Mouse (Mus musculus): ENCODE measurements around the gene Elf2. TPM values are rescaled to one million over a fixed set of nuclear protein-coding genes. Genes with fewer than 3 reads are reported as not detected.
"Not testable (repeated sequence)": the region's sequence is repeated elsewhere in the genome, so short reads cannot be mapped to it uniquely, and the experiment has no call there.

Gene Elf2
- total and polyA plus RNA-seq, 3 experiments, result 39.1 to 70.8 (median 66.3) TPM

DNA sequence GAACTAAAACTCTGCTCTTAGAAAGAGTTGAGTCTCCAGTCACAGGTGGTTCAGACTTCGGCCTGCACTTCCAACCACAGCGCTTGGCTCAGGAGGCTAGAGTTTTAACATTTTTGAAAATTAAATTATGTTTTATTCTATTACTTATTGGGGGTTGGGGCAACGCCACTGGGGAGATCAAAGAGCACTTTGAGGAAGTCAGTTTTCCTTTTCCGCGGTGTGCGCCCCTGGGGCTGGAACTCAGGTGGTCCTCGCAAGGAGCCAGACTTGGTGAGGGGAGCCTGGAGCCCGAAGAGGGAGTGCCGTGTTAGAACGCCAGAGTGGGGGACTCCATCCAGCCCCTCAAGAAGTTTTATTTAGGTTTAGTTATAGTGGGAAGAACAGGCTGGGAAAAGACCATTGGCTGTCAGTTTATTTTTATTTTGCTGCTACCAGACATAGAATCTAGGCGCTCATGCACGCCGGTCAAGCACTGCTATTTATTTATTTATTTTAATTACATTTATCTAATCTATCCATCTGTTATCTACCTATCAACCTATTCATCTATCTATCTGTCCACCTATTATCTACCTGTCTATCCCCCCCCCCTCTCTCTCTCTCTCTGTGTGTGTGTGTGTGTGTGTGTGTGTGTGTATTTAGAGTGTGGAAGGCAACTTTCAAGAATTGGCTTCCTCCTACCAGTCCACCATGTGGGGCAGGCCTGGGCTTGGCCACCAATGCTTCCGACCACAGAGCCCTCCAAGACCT, 19.3 kb upstream of the Elf2 start:
- DNase-seq, result no peak

DNA sequence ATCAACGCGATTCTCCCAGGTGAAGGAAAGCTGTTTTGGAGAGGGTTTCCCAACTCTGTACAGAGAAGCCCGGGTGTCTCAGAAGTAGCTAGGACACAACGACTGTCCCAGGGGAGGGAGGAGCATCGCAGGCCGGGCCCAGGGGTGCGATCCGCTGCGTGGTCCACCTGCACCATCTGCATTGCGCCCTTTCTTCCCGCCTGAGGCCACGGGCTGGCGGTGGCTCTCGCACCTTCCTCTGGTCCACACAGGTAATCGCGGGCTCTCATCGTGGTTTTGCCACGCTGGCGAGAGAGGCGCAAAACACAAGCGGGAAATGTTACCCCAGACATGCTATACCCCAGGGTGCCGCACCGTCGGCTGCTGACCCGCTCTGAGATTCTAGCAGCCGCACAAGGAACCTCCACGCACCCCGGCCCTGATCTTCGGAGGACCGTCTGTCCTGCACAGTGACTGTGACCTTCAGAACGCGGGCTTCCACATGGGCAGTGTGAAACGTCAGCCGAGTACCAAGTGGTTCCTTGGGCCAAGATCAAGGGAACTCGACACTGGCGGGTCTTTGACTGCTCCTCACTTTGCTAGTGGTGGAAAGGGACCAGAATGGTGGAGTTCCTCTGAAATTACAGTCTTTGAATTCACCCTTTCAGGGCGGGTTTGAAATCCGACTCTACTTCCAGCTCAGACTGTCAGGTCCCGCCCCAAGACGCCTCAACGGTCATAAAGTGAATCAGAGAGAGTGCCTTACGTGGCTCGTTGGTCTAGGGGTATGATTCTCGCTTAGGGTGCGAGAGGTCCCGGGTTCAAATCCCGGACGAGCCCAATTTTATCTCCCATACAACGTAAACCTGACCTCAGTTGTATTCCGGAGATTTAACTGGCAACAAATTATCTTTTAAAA, 18.4 kb upstream of the Elf2 start:
- peak; percentile 88 for DNase-seq

DNA sequence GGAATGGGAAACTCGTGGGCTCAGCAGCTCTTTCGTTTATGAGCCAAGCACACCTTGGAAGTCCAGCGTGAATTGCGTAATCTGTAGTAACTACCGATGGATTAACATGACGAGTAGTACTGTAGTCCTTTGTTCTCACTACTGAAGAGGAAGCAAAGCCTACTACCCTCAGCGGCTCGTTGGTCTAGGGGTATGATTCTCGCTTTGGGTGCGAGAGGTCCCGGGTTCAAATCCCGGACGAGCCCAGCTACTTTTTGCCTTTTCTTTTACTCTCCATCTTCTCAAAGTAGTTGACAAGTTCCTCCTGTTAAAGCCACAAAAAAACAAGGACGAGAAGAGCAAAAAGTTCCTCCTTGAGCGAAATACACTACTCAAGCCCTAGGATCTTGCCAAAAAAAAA, 17.7 kb upstream of the Elf2 start:
- peak; percentile 83 for DNase-seq

DNA sequence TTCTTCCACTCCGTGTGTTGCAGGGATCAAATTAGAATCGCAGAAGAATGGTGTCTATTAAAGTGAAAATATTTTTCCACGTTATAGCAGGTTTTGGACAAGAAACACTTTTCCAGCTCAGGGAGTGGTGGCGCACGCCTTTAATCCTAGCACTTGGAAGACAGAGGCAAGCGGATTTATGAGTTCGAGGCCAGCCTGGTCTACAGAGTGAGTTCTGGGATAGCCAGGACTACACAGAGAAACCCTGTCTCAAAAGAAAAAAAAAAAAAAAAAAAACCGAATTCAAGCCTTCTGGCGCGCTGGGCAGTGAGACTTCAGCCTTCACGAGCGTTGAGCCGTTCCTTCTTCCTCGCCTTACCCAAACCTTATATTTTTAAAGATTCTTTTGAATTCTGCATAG, 17.2 kb upstream of the Elf2 start:
- no peak for DNase-seq

DNA sequence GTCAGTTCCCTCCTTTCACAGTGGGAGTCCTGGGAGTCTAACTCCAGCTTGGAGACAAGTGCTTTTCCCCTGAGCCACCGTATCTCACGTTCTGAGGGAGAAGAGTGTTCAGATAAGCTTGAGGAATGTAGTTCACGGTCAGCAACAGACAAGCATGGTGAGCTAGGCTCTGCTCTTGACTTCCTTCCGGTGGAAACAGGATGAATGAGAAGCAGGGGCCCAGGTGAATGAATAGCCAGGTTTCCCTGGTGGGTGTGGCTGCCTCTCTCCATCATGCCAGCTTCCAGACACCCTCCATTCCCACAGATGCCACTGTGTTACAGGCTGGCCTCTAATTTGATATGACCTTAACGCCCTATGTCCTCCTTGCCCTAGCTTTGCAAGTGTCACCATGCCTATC, 16.6 kb upstream of the Elf2 start:
- no peak for DNase-seq

DNA sequence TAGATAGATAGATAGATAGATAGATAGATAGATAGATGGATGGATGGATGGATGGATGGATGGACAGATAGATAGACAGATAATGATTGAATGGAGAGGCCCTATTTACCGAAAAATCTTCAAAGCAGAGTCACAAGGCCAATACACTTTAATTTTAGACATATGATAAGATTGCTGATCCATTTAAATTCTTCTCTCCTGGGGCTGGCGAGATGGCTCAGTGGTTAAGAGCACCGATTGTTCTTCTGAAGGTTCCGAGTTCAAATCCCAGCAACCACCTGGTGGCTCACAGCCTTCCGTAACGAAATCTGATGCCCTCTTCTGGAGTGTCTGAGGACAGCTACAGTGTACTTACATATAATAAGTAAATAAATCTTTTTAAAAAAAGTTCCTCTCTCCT, 14.5 kb upstream of the Elf2 start:
- DNase-seq, result not testable (repeated sequence)

DNA sequence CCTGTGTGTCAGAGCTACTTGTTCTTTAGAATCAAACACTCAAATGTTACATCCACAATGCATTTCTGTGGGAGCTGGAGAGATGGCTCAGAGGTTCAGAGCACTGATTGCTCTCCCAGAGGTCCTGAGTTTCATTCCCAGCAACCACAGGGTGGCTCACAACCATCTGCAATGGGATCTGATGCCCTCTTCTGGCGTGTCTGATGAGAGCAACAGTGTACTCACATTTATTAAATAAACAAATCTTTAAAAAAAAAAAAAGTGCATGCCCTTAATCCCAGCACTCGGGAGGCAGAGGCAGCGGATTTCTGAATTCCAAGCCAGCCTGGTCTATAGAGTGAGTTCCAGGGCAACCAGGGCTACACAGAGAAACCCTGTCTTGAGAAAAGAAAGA, 13.6 kb upstream of the Elf2 start:
- DNase-seq, result no peak

DNA sequence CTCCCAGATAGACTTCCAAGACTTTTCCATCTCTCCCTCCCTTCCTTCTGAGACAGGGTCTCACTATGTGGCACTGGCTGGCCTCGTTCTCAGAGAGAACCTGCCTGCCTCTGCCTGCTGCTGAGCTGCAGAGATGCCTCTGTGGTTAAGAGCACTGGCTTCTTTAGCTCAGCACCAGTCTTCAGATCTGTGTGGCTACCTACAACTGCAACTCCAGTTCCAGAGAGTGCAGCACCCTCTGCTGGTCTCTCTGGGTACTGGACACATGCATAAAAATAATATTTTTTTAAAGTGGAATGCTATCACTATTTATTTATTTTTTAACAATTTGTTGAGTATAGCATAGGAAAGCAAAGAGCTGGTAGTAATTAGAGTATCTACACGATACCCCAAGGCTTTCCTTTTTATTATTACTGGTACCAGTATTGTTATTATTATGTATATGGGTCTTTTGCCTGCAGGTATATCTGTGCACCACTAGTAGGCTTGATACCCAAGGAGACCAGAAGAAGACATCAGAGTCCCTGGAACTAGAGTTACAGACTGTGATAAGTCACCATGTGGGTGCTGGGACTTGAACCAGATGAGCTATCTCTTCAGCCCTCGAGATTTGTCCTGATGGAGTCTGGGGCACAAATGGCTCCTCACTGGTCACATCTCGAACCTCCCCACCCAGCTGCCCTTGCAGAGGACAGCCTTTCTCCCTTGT, 13.0 kb upstream of the Elf2 start:
- DNase-seq, result peak; percentile 52

DNA sequence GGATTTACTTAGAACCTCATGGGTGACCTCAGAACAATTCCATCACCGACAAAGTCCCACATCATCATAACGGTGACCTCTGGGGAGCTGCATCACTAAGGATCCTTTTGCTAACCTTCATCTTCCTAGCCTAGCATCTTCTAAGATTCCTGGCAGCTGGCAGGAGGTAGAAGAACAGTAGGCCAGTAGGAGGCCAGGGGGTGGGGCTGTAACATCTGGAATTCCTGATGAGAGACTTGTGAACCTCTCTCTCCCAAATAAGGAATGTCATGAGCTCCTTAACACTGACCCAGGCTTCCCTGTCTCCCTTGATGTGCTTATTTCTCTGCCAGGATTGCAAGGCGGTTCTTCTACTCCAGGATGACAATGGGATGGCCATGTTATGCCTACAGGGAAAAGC, 10.3 kb upstream of the Elf2 start:
- DNase-seq, result peak; percentile 13

DNA sequence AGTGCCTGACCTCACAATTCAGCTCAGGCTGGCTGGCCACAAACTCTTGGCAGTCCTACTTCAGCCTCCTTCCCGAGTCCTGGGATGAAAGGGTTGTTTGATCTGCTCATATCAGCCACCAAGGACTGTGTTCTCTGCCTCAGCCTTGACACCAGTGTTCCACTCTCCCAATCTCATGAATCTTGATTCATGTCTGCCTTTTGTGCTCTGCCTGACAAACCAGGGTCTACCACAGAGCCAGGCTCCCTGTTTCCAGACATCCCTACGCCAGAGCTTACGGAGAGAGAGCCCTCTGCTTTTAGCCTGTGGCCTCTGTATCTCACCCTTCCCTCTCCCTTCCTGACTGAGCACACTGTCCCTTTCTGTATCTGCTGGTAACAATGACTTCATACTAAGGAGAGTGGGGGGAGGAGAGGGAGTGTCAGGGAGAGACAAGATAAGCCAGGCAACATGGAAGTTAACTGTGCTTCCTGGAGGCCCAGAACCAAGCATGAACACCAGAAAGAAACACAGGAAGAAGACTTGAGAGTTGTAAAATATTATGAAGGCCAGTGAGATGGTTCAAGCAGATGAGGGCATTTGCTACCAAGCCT, 8.3 kb upstream of the Elf2 start:
- DNase-seq, result peak; percentile 78

DNA sequence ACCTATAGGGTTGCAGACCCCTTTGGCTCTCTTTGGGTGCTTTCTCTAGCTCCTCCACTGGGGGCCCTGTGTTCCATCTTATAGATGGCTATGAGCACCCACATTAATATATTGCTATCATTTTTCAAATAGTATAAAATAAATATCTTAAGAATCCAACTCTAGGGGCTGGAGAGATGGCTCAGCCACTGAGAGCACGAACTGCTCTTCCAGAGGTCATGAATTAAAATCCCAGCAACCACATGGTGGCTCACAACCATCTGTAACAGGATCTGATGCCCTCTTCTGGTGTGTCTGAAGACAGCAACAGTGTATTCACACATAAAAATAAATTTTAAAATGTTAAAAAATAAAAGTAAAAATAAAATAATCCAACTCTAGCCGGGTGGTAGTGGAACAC, 4.6 kb upstream of the Elf2 start:
- not testable (repeated sequence) for DNase-seq

DNA sequence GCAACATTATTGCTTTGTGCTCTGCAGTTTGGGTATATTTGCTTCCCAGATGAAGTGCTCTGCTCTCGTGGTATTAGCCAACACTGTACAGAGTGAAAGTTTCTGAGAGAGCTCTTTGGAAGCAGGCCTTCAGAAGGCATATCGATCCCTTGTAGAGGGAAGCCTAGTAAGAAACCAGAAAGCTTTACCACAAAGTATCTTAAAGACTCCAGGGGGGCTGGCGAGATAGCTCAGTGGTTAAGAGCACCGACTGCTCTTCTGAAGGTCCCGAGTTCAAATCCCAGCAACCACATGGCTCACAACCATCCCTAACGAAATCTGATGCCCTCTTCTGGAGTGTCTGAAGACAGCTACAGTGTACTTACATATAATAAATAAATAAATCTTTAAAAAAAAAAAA, 3.7 kb upstream of the Elf2 start:
- DNase-seq, result not testable (repeated sequence)

DNA sequence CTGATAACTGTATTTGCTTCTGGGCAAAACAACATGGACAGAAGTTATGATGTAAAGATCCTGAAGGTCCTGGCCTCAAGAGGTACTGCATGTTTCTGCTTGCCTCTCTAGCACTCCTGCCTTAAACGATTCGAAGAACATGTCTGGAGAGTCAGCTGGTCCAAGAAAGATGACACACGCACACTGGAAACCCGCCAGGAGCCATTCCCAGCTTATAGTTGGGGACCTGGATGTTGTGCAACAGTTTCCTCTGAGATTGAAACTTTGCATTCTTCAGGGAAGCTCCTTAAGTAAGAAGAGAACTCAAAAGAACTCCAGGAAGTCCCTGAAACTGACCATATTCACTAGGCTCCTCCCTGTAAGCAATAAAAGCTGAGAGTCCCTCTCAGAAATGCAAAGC, 2.8 kb upstream of the Elf2 start:
- peak; percentile 48 for DNase-seq

DNA sequence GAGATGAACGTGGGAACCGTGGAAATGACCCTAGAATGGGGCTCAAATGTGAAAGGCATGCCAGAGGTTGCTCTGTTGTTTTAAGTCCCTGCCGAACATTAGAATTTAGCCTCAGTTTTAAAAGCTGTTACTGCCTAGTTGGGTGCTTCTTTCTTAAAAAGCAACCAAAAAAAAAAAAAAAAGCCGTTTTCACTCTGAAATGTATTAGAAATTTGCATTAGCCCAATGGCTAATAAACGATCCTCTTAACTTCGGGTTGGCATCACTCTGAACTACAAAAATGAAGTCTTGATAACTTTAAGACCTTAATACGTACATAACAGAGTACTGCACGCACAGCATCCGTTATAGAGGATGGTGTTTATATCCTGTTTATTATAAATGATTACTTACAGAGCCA, 1.7 kb upstream of the Elf2 start:
- no peak for DNase-seq

DNA sequence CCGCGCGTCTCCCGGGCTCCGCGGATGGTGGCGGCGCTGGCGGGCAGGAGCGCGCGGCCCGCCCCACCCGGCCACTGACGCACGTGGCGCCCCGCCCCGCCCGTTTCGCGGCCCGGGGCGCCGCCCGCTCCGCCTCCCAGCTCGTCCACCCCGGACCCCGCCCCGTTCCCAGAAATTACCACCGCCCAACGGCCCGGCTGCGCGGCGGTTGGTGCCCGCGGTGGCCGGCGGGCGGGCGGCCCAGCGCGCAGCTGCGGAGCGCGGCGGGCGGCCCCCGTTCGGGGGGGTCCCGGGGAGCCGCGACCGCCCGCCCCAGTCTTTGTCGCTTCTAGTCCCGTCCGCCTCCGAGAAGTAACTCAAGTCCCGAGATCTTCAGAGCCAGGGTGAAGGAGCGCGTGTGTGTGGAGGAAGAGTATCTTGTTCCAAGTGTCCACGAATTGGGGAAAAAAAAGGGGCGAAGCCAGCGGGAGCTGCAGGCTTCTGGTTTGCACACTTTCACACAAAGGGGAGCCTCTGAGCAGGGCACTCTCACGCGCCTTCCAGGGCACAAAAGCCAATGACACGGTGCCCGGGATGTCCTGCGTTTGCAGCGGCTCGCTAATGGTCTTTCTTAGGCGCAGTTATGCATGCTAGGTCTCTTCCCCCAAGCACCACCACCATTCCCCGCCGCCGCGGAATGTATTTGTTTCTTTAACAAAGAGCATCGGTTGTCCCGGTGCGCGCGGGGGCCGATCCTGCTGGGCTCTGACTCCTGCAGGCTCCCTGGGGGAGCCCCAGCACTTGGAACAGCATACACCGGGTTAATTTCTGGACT, 1.0 kb upstream of the Elf2 start:
- DNase-seq, result peak; percentile 96

DNA sequence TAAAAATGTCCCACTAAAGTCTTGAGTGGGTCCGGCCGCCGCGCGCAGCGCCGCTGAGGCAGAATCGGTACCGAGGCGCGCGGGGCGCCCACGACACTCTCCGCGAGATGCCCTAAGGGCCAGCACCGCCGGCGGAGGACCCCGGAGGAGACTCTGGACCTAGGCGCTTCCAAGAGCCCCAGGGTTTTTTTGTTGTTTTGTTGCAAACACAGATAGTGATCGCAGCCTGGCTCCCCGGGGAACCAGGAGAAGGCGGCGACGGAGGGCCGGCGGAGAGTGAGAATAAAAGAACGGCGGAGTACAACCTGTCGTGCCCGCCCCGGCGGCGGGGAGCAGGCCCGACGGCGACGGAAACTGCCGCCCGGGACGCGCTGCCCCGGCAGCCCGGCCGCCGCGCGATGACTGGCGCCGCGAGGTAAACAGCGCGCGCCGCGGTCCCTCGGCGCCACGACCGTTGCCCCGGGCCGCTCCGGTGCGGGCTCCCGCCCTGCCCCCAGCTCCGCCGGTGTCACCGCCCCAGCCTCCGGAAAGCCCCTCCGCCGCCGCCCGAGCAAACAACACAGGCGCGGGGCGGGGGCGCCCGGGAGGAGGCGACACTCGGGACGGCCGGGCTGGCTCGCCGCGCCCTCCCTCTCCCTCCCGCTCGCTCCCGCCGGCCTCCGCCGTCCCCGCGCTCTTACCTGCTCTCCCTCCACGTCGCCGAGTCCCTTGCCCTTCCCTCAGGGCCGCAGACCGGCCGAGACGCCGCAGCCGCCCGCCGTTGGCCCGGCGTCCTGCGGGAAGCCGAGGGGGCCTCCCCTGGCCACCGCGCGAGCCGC, 520 bp downstream of the Elf2 start:
- DNase-seq, result no peak

DNA sequence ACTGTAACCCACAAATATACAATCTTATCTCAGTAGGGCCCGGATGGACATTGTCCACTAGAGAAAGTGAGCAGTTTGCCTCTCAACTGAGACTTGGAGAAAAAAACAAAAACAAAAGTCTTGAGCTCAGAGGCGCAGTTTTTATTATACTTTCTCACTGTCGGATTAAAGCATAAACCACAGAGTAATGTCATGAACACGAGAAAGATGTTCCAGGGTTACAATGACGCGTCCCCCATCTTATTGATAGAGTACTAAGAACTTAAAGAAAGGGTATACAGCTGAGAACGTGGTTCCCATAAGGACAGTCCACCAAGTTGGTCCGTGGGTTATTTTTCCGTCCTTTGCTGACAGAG, 1.1 kb downstream of the Elf2 start:
- no peak for DNase-seq

DNA sequence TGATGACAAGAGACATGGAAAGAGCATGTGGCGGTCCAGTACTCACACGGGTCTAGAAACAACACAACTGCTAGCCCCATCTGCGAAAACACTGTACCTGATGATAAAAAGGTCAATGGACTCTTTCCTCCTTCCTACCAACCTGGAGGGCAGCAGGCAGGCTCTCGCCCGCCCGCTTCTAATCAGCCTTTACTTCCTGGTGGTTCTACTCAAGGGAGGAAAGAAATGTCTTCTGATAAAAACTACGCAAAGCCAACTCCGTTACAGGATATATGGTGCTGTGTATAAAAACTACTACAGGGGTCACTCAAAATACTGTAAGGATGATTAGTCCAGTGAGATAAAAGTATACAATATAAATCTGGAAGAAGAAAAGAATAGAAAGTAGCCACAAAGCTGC, 5.1 kb downstream of the Elf2 start:
- DNase-seq, result no peak

DNA sequence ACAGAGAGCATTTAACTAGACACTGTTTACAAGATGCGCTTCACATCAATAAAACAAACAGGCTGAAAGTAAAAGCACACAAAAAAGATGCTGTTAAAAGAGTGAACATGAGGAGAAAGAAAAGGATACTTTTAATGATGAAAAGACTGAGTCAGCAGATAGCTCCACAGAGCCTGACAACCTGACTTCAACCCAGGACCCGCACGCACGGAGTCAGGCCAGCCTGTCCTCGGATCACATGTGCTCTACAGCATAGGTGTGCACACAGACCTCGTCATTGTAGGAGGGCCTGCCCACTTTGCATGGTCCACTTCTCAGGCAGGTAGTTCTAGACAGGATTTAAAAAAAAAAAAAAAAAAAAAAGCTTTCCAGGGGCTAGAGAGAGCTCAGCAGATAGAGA, 6.5 kb downstream of the Elf2 start:
- peak; percentile 18 for DNase-seq

DNA sequence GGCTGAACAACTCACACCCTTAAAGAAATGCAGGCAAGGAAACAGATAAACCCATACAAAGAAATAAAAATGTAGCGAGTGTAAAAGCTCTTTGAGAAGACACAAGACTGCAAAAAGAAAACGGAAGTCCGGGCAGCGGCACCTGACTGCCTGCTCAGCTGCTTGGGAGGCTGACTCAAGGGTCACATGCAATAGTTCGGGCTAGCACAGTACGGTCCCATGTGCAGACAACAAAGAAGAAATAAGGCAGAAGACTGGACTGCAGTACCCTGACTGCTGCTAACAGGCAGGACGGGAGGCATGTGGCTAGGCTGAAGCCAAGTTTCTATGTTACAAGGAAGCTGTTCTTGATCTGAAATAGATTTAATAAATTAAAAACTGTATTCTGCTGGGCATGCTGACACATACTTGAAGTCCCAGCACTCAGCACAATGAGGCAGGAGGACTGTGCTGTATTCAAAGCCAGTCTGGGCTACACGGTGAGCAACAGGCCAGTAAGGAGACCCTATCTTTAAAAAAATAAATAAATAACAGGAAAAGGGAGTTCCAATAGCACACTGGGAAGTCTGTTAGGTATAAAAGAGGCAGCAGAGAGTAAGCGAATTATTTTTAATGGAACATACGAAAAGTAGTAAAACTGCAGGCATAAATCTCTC, 7.1 kb downstream of the Elf2 start:
- peak; percentile 78 for DNase-seq

Data from adrenal gland, adult 2 months (tissue).